Mouse (Mus musculus) frontal cortex, postnatal 14 days (tissue): Measurements from ENCODE around the gene Olfr12.

ENCODE experiments used
- DNase-seq, 2 experiments: peaks; one replicate each; pipeline ENCODE4 v3.0.0; 2022; ENCODE audit warnings: low spot score in 2 of 2

The Olfr12 gene

GRCm38 (mm10) chr1:92640393-92640792 lies 22.8 kb downstream of the Olfr12 start:
- DNase-seq = no peak

DNA sequence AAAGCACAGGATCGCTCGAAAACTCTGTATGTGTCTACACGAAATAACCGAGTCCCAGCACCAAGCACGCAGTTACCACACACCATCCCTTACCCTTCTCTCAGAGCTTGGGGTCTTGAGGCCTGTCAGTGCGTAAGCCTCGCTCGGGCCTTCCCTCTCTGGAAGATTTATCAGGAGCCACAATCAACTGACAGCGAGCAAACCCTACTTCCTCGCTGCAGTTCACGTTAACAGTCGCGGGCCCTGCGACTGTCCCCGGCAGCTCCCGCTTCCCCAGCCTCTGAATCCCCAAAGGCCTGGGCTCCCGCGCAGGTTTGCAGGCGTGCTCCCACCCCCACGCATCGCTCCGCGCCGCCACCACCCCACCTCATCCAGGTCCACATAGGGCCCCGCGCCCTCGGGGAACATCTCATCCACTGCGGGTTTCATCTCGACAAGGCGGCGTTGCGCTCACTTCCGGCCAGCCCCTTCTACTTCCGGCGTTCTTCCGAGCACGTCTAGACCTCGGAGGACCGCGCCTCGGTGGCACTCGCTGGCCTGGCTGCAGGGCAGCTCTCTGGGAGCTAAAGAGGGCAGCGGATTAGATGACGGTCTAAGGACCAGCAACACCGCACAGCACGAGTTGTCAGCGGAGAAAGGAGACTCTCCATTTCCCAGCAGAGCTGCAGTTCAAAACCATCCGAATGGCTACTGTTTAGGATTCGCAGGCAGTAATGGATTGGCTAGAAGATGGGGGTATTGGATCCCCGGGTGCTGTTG lies 24.1 kb downstream of the Olfr12 start, which contains the start of gene Cops9:
Gene Cops9 (minus strand): TSS at position 472 of the 759 bp plus-strand sequence.
- DNase-seq = peak; percentile 78 to 79

- peak in 1 of 2 experiments; percentile 3 for DNase-seq
Measured at GRCm38 (mm10) chr1:92643691-92644090, 26.1 kb downstream of the Olfr12 start.

- DNase-seq = peak in 1 of 2 experiments; percentile 2
Measured at GRCm38 (mm10) chr1:92644916-92645315, 27.3 kb downstream of the Olfr12 start.

- no peak for DNase-seq
Measured at GRCm38 (mm10) chr1:92646111-92646510, 28.5 kb downstream of the Olfr12 start.

DNA sequence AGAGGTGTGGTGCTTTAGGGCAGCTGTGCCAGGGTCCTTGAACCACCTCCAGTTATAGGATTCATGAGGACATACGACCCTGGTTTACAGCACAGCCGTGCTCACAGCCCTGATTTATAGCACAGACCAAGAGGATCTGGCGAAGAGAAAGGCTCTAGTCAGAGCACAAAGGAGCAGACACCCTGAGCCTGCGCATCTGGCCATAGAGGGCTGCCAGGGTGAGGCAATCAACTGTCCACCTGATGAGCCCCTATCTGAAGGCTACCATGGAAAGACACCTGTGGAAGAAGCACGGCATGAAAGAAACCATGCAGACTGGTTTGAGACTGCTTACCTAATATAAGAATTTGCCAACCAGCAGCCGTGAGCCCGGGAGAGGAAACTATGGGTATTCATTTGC lies 29.0 kb downstream of the Olfr12 start:
- DNase-seq = no peak

DNA sequence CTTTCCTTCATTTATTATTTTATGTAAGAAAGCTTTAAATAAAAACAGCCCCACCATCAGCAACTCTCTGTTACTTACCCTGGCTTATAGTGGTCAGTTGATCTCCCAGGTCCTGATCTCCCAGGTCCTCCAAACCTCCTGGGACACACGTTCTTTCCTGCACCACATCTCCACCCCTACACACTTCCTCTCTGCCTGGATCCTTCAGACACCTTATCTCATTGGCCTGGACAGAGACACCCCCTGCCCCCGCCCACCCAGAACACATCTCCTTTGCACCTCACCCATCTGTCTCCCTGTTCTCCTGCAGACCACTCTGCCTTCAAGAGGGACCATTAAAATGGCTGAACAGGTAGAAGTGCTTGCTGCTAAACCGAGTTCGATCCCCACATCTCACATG lies 29.4 kb downstream of the Olfr12 start:
- DNase-seq = no peak

DNA sequence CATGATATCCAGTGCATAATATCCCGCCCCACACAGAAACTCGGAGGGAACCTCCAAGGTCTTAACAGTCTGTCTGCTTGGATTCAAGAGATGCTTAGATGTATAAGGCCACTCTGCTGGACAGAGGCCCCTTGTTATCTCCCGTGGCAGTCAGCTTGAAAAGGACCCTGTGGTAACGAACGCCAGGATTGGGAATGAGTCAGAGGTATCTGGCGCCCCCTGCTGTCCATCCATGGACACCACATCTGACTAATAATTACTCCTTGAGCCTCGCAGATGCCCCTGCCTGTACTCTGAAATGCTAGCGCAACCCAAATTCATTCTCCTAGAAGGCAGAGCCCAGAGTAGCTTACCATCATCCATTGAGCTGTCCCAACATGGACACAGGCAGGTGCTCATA lies 30.2 kb downstream of the Olfr12 start:
- DNase-seq = peak in 1 of 2 experiments; percentile 74

- no peak for DNase-seq
Measured at GRCm38 (mm10) chr1:92648197-92648596, 30.6 kb downstream of the Olfr12 start.

GRCm38 (mm10) chr1:92648673-92649072 lies 31.1 kb downstream of the Olfr12 start, which contains the start of gene Otos:
Gene Otos, minus strand, starts transcription at chr1:92648841.
- DNase-seq = peak; percentile 55 to 70

DNA sequence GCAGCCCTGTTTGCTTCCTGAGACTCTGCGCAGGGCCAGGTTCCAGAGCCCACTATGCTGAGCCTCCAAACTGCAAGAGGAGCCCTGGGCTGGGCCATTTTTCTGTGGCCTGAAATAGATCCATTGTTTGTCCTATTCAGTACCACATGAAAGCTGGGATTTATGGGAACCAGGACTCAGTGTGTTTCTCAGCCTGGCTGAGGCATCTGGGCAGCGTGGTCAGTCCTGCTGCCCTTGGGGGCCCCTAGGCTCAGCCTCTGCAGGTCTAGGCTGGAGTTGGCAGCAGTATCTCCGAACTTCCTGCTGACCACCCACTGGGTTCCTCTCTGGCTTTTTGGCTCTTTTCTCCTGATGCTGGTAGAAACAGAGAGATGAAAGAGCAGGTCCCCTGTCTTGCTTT lies 33.9 kb downstream of the Olfr12 start:
- no peak for DNase-seq

DNA sequence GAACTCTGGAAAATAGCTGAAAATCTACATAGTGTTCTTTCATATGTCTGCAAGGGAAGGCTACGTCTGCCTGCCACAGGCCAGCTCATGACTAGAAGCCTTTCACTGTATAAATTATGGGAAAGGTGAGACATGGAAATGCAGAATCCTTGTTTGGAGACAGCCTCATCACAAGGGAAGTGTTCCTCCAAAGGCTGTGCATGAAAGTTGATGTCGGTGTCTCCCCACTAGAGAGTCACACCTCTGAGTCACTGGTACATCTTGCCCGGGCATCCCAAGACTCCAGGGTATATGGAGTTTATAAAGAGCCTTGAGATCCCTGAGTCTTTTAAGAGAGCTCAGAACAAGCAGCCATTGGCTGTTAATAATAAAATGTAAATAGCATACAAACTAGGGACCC lies 35.6 kb downstream of the Olfr12 start:
- no peak for DNase-seq

DNA sequence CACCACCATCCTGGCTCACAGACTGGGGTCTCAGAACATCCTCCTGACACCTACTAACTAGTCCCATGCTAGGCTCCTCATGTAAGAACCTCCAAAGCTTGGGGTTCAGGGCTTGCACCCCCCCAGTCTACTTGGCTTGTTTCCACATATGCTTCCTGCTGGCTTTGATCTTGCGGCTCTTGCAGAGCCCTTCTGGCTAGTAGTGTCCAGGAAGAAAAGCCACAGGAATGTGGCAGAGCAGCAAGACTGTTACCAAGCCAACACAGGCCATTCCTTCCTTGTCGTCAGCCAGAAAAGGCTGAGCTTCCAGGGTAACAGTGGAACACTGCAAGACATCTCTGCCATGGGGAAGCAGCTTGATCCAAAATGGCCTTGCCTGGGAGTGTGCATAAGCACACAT lies 37.1 kb downstream of the Olfr12 start:
- no peak for DNase-seq

DNA sequence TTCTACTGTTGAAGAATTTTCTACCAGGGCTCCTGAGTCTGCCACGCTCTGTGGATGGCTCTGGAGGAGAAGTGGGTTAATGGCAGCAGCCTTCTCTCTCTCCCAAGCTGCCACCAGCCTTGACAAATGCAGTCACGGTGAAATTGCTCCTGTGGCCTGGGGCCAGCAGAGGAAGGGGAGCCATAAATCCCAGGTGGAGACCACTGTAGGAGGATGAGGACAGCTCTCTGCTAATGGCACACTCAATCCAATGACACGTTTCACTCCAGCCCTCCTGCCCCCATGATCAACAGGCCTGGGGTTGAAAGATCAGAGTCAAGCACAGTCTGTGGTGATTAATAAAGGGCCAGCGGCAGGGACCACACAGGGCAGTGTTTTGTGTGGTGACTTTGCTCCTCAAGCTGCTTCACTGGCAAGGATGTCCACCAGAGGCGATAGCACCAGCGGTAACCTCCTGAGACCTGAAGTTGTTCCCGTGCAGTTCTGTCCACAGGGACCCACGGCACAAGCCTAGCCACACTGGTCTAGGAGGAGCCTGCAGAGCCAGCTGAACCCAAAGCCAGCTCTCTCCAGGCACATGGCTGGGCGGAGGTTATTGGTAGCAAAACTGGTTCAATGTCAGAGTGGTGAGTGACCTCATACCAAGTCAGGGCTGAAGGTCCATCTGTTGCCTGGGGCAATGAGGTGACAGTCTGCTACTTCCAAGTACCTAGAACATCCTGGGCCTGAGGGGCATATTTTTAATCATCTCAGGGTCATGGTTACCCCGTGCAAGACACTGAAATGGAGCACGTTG lies 39.6 kb downstream of the Olfr12 start:
- DNase-seq = no peak

- DNase-seq = no peak
Measured at GRCm38 (mm10) chr1:92659392-92659791, 41.8 kb downstream of the Olfr12 start.

DNA sequence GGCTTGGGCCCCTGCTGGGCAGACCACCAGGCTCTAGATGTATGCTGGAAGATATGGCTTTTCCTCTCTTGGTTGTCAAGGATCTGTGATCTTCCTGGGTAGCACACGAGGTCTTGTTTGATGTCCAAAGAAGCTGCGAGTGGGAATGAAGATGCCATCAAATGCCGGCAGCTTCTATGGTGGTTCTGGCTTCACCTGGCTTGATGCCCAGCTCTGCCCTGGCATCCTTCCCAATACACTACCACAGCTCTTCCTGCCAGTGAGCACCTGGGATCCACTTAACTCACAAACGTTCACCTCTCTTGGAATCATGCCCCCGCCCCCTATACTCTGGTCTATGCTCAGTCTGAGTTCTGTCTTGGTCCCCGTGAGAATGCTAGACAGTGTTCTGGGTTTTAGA lies 49.5 kb downstream of the Olfr12 start:
- no peak for DNase-seq

DNA sequence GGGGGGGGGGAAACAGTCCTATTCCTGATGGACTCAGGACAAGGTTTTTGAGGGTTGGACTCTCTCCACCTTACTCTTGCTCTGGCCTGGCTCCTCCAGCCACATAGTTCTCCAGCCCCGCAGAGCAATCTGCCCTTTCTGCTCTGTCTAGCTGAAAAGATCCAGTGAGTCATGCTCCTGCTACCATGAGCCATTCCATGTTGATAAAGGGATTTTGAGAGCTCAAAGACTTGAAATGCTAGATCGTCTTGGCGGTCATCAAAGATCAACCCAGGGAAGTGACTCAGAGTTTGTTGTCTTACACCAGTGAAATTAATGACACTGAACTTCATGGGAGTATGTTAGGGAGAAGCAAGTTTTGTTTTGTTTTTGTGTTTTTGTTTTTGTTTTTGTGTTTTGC lies 51.8 kb downstream of the Olfr12 start:
- no peak for DNase-seq

DNA sequence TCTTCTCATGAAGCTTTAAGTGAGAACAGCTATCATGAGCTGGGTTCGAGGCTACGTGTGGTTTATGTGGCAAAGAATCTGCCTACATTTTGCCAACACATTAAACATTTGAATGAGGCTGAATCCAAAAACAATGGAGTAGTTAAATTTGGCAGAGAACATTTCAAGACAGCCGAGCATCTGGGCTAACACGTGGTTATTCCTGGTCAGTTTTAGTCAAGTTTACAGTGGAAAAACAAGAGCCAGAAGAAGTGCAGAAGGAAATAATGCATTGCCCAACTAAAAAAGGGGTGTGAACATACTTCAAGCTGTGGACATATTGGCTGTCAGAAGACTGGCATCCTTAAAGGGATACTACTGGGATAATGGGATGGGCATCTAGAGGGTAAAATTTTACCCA lies 53.7 kb downstream of the Olfr12 start:
- DNase-seq = no peak
